Mouse (Mus musculus): ENCODE results near the gene Slamf1.

GRCm38 (mm10) chr1:171748127-171748969 is 18.6 kb upstream of the Slamf1 start:
- TF ChIP-seq POLR2A (IDR thresholded peaks at IDR 0.05; ENCODE audit: control insufficient read depth, extremely low read depth, insufficient read depth, low read length, poor library complexity) = no peak
- TF ChIP-seq CTCF (IDR thresholded peaks at IDR 0.05; ENCODE audit: borderline replicate concordance, control insufficient read depth, extremely low read depth, insufficient read depth, low read length, poor library complexity) = no peak
